Mouse (Mus musculus) liver, adult 2 months (tissue): ENCODE measurements around the gene Dnajb4.

Experiments
- CTCF ChIP-seq: fragments of 200-500 bp; IDR thresholded peaks from 2 replicates; pipeline ENCODE4 v1.5.1; 2011; ENCODE audit warnings: low read depth, low read length, control low read depth
- POLR2A ChIP-seq: fragments of 200-500 bp; IDR thresholded peaks from 2 replicates; pipeline ENCODE4 v1.6.1; 2011; ENCODE audit warnings: low read length, control low read depth; ENCODE audit not compliant: insufficient read depth; ENCODE audit errors: extremely low read depth

- TF ChIP-seq POLR2A (no peak), CTCF (no peak)
These were observed 42.1 kb downstream of the Dnajb4 start for GRCm38 (mm10) chr3:152168007-152168406.
